Comparison of ENCODE assay signal across 17 mouse cellular contexts in genomic region chr17:36848911-36849310, GRCm38 (mm10). TPM values are rescaled to one million over a fixed set of nuclear protein-coding genes. Genes with fewer than 3 reads are reported as not detected.
"Had no signal": no experiment of that assay in that cellular context is flagged by ENCODE, and none has a peak within 500 bp of the region (broad histone marks: within the 10 kb centered on the region; RNA-seq: fewer than 3 reads in every experiment).

No protein-coding gene starts in this region.

- DNase-seq: kidney, adult 8-10 months; kidney, postnatal 25 days; liver; lung, adult 2 months; lung, postnatal 36 days; midbrain, embryonic 14.5 days; right cerebral cortex, adult 18-20 months; right cerebral cortex, postnatal 25 days; thymus, postnatal 4 days had no signal

- ATAC-seq: lung, postnatal 0 days had no signal

- H3K27ac ChIP-seq: limb, embryonic 12.5 days; liver, embryonic 15.5 days; midbrain, embryonic 10.5 days; neural tube, embryonic 13.5 days had no signal

- H3K4me3 ChIP-seq: limb, embryonic 12.5 days; liver, embryonic 15.5 days; midbrain, embryonic 10.5 days; neural tube, embryonic 13.5 days had no signal

RNA-seq across cellular contexts. Expression of gene Trim15, which starts 18.1 kb away (rescaled TPM):
- total RNA-seq: layer of hippocampus, postnatal 10 days; left cerebral cortex, postnatal 36 days; megakaryocyte, adult 5-6 weeks had no signal

RNA-seq across cellular contexts. Expression of gene Trim10, which starts 20.5 kb away (rescaled TPM):
- total RNA-seq: left cerebral cortex, postnatal 36 days had no signal

RNA-seq across cellular contexts. Expression of gene H2-M10.6, which starts 36.9 kb away (rescaled TPM):
- total RNA-seq: layer of hippocampus, postnatal 10 days; left cerebral cortex, postnatal 36 days; megakaryocyte, adult 5-6 weeks had no signal

RNA-seq across cellular contexts. Expression of gene Trim40, which starts 41.0 kb away (rescaled TPM):
- total RNA-seq: layer of hippocampus, postnatal 10 days; left cerebral cortex, postnatal 36 days; megakaryocyte, adult 5-6 weeks had no signal
